Mouse (Mus musculus) heart, embryonic 16.5 days (tissue): Measurements from ENCODE around the gene Lrrc1. TPM values are rescaled to one million over a fixed set of nuclear protein-coding genes. Genes with fewer than 3 reads are reported as not detected.

Experiments used
- ATAC-seq: fragments of 200-750 bp; cut with Nextera tagmentation; replicated peaks from 2 replicates; pipeline ENCODE4 v1.8.0; 2017; ENCODE audit warnings: moderate number of reproducible peaks; ENCODE audit not compliant: insufficient read depth, low FRiP score; ENCODE audit errors: extremely low read depth
- H3K27ac ChIP-seq: fragments of 300-500 bp; sonication (generic); 2 replicates; pipeline ENCODE4 v1.5.1; 2014; ENCODE audit warnings: mild to moderate bottlenecking, low read length, control low read depth, moderate library complexity
- H3K27me3 ChIP-seq: fragments of 300-500 bp; sonication (generic); 2 replicates; pipeline ENCODE4 v1.6.1; 2014; ENCODE audit warnings: low read length, mixed read lengths; ENCODE audit not compliant: control insufficient read depth, insufficient read depth
- H3K36me3 ChIP-seq: fragments of 300-500 bp; sonication (generic); 2 replicates; pipeline ENCODE4 v1.6.1; 2014; ENCODE audit not compliant: control insufficient read depth, insufficient read depth
- H3K4me1 ChIP-seq: fragments of 300-500 bp; sonication (generic); 2 replicates; pipeline ENCODE4 v1.6.1; 2014; ENCODE audit warnings: low read length, mixed read lengths; ENCODE audit not compliant: control insufficient read depth, insufficient read depth
- H3K4me2 ChIP-seq: fragments of 300-500 bp; sonication (generic); 2 replicates; pipeline ENCODE4 v1.6.1; 2014; ENCODE audit warnings: low read depth, mild to moderate bottlenecking, control low read depth, low read length
- H3K4me3 ChIP-seq: fragments of 300-500 bp; sonication (generic); 2 replicates; pipeline ENCODE4 v1.5.1; 2014; ENCODE audit warnings: mild to moderate bottlenecking, control low read depth, low read length
- H3K9ac ChIP-seq: fragments of 300-500 bp; sonication (generic); 2 replicates; pipeline ENCODE4 v1.6.1; 2014; ENCODE audit warnings: low read length, control low read depth
- H3K9me3 ChIP-seq: fragments of 300-500 bp; sonication (generic); replicated peaks from 2 replicates; pipeline ENCODE4 v1.6.1; 2016; ENCODE audit warnings: low read length; ENCODE audit not compliant: control insufficient read depth
- WGBS: fragments of 180-500 bp; shearing (Covaris S2); extraction: QIAGEN DNeasy Blood & Tissue Kit; methylation state at CpG from one replicate; pipeline ENCODE4 v1.1.7; 2014; 5-methylcytosine and 5-hydroxymethylcytosine counted together
- polyA plus RNA-seq: library from polyadenylated mRNA; unstranded; fragments of >200 nt; fragmentation: Nextera tagmentation; extraction: Ambion mirVana; gene quantifications from 2 replicates; pipeline ENCODE4 v1.2.1, GENCODE M21; 2015

Lrrc1 gene
- polyA plus RNA-seq, 1 experiment from 2014 or later: 23.6 TPM

DNA sequence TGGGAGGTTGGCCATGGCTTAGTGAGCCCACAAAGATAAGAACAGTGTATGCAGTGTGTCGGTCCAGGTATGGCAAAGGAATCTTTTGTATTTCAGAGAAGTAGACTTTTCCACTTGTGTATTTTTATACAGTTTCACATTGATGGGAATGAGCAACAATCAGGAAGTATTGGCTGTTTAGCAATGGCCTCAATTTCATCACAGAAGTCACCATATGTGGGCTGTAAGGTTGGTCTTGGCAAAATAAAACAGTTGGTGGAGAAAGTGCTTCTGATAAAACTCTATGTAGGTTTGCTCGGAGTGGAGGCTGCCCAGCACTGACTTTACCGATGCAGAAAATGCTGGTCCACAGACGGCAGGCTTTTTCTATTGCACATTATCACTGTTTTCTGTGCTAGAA is 140.2 kb downstream of the Lrrc1 start:
- no peak overlapping the region for H3K4me3 ChIP-seq
- ATAC-seq: no peak
- 63% methylated on average over 4 of the region's 4 CpGs for WGBS
- H3K27me3 ChIP-seq: no peaks in the 10 kb centered on the region
- no peak overlapping the region for H3K27ac ChIP-seq
- H3K9ac ChIP-seq: no peak overlapping the region
- H3K36me3 ChIP-seq: no peaks in the 10 kb centered on the region
- H3K4me2 ChIP-seq: no peak overlapping the region
- H3K4me1 ChIP-seq: no peaks in the 10 kb centered on the region
- H3K9me3 ChIP-seq: no peaks in the 10 kb centered on the region

DNA sequence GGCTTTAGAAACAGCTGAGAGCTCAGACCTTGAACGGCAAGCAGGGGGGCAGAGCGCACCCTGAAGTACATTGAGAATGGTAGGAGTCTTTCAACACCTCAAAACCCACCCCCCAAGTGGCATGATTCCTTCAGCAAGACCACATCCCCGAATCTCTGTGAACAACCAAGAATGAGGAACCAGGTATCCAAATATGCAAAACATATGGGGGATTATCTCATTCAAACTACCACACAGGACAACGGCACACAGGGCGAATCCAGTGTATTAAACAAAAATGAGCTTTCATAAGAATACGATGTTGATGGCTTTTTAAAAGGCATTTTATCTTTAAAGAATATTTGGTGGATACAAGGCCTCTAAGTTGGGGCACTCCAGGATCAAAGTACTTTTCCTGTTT is 140.7 kb downstream of the Lrrc1 start:
- ATAC-seq: no peak
- H3K27me3 ChIP-seq: no peaks in the 10 kb centered on the region
- no peaks in the 10 kb centered on the region for H3K36me3 ChIP-seq
- no peak overlapping the region for H3K4me3 ChIP-seq
- no peaks in the 10 kb centered on the region for H3K4me1 ChIP-seq
- H3K4me2 ChIP-seq: no peak overlapping the region
- no peak overlapping the region for H3K27ac ChIP-seq
- H3K9me3 ChIP-seq: no peaks in the 10 kb centered on the region
- 80% methylated on average over 6 of the region's 6 CpGs for WGBS
- H3K9ac ChIP-seq: no peak overlapping the region

DNA sequence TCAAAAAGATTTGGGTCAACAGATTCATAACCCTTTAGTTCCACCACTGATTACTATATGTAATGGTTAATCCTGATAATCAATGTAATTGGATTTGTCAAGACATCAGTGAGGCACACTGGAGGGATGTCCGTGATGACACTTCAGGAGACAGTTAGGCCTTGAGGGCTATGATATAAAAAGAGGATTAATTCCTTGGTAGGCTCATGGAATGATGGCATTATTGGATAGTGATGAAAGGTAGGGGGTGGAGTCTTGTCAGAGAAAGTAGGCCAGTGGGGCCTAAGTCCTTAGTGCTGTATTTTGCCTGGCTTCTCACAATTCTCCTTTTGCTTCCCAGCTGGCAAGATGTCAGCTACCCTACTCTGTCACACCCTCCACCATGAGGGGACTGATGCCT is 141.7 kb downstream of the Lrrc1 start:
- 95% methylated on average over 1 of the region's 1 CpGs for WGBS
- Histone ChIP-seq H3K36me3 (no peaks in the 10 kb centered on the region), H3K4me1 (no peaks in the 10 kb centered on the region), H3K9ac (no peak overlapping the region), H3K4me2 (no peak overlapping the region), H3K4me3 (no peak overlapping the region), H3K9me3 (no peaks in the 10 kb centered on the region), H3K27me3 (no peaks in the 10 kb centered on the region), H3K27ac (no peak overlapping the region)
- ATAC-seq: no peak

DNA sequence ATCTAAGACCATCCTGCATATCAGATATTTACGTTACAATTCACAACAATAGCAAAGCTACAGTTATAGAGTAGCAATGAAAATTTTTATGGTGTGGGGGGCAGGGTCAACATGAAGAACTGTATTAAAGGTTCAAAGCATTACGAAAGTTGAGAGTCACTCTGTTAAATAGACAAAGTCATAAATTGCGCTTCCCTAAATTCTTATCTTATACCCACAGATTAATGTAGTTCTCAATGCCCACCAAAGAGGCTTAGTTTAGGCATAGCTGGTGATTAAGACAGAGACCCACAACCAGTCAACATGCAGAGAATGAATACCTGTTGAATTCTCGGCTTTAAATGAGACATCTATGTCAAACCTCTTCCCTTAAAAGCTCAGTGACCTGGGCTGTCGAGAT is 144.9 kb downstream of the Lrrc1 start:
- no peaks in the 10 kb centered on the region for H3K4me1 ChIP-seq
- H3K4me3 ChIP-seq: no peak overlapping the region
- no peak overlapping the region for H3K27ac ChIP-seq
- H3K4me2 ChIP-seq: no peak overlapping the region
- no peaks in the 10 kb centered on the region for H3K36me3 ChIP-seq
- ATAC-seq: no peak
- no peaks in the 10 kb centered on the region for H3K9me3 ChIP-seq
- WGBS: 90% methylated on average over 5 of the region's 5 CpGs
- no peak overlapping the region for H3K9ac ChIP-seq
- H3K27me3 ChIP-seq: no peaks in the 10 kb centered on the region

DNA sequence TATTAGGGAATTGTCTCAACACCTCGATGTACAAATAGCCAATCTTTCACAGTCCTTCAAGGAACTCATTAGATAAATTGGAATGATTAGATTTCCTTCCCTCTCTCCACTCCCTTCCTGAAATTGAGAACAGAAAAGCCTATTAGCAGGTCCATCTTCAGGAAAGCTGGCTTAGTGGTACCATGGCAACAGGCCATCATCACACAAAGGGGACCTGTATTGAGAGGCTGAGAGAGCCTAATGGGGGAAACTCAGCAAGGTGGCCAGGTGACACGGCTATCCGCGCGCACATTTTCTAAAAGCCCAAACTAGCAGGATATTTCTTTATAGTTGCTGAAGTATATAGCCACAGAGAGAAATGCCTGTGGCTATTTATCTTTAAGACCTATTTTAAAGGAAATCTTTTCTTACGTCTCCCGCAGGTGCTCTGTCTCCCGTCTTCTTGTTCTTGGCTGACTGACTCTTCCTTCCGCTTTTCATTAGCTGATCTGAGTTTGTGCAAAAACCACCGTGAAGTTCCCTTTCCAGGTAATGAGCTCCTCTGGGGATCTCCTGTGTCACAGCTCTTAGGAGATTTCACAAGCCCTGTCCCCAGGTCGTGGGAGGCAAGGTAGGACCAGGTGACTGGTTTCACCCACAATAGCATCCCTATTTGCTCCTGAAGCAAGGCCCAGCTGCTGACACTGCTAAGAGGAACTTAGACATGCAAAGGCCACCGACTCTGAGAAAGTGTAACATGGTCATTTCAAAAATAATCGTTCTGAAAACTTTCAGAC is 145.6 kb downstream of the Lrrc1 start:
- no peaks in the 10 kb centered on the region for H3K4me1 ChIP-seq
- H3K4me2 ChIP-seq: no peak overlapping the region
- ATAC-seq: no peak
- no peaks in the 10 kb centered on the region for H3K36me3 ChIP-seq
- WGBS: 71% methylated on average over 13 of the region's 13 CpGs
- H3K27ac ChIP-seq: no peak overlapping the region
- no peaks in the 10 kb centered on the region for H3K9me3 ChIP-seq
- H3K9ac ChIP-seq: no peak overlapping the region
- H3K27me3 ChIP-seq: no peaks in the 10 kb centered on the region
- H3K4me3 ChIP-seq: no peak overlapping the region

DNA sequence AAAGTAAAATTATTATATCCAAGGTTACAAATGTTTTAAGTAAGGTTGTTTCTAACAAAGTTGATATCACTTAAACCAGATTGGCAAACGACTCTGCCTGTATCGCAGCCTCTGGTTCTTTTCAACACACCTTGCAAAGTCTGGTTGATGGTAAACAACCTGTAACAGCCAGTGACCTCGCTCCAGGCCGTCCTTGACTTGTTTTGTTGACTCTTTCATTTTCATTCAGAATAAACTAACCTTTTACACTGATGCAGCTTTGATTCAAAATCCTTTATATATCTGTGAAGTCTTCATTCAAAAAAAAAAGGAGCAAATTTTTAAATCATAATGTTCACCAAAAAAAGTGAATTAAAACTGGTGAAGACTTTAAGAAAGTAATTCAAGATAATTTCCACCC is 147.6 kb downstream of the Lrrc1 start:
- no peaks in the 10 kb centered on the region for H3K36me3 ChIP-seq
- no peak overlapping the region for H3K4me2 ChIP-seq
- WGBS: 62% methylated on average over 4 of the region's 4 CpGs
- no peaks in the 10 kb centered on the region for H3K27me3 ChIP-seq
- no peak overlapping the region for H3K9ac ChIP-seq
- no peak overlapping the region for H3K4me3 ChIP-seq
- H3K4me1 ChIP-seq: no peaks in the 10 kb centered on the region
- no peak overlapping the region for H3K27ac ChIP-seq
- no peaks in the 10 kb centered on the region for H3K9me3 ChIP-seq
- no peak for ATAC-seq

DNA sequence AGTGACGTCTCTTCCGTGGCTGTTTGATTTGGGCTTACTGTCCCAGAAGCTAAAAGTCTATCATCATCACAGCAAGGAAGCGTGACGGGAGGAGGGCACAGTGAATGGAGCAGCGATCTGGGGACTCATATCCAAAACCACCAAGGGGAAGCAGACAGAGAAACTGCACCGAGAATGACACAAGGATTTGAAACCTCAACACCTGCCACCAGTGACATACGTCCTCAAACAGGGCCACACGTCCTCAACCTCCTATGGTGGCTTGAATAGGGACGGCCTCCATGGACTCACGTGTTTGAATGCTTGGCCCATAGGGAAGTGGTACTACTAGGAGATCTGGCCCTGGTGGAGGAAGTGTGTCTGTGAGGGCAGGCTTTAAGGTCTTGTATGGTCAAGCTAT is 153.4 kb downstream of the Lrrc1 start:
- Histone ChIP-seq H3K27me3 (no peaks in the 10 kb centered on the region), H3K4me1 (no peaks in the 10 kb centered on the region; the same call in 1 of the 2 replicates), H3K9ac (no peak overlapping the region), H3K4me3 (no peak overlapping the region), H3K4me2 (no peak overlapping the region), H3K27ac (no peak overlapping the region), H3K9me3 (no peaks in the 10 kb centered on the region), H3K36me3 (no peaks in the 10 kb centered on the region)
- 84% methylated on average over 10 of the region's 10 CpGs for WGBS
- no peak for ATAC-seq

DNA sequence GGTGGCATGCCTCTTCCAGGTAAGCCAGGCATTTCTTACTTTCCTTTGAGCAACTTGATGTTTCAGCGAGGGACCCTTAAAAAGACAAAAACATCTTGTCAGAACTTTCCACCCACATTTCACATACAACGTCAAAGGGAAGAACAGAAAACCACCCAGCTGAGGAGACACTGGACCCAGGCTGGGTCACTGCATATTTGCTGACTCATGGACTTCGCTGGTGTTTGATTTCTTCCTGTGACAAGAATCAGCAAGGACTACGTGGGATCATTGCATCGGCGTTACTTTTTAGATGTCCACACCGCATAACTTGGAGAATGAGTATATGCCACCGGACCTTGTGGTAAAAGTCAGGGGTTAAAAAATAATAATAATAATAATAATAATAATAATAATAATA is 155.7 kb downstream of the Lrrc1 start:
- Histone ChIP-seq H3K27me3 (no peaks in the 10 kb centered on the region), H3K9me3 (no peaks in the 10 kb centered on the region), H3K27ac (no peak overlapping the region), H3K9ac (no peak overlapping the region), H3K4me3 (no peak overlapping the region), H3K36me3 (no peaks in the 10 kb centered on the region), H3K4me2 (no peak overlapping the region), H3K4me1 (peaks cover 8% of the 10 kb centered on the region)
- 78% methylated on average over 8 of the region's 8 CpGs for WGBS
- ATAC-seq: no peak

DNA sequence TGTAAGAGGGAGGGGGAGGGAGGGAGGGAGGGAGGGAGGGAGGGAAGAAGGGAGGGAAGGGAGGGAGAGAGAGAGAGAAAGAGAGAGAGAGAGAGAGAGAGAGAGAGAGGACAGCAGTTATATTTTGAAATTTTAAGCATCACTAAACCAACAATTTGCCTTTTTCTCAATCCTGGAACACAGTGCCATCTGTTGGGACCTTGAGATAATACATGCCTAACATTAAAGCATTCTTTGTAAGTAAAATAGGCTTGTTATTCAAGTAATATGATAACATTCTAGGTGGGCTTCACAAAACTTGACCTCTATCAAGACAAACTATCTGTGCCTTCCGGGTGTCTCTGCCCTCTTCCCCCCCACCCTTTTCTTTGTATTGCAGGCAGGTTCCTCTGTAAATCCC is 157.9 kb downstream of the Lrrc1 start:
- no peak overlapping the region for H3K4me3 ChIP-seq
- no peak for ATAC-seq
- peaks cover 8% of the 10 kb centered on the region for H3K4me1 ChIP-seq
- H3K9me3 ChIP-seq: no peaks in the 10 kb centered on the region
- no peak overlapping the region for H3K9ac ChIP-seq
- no peak overlapping the region for H3K4me2 ChIP-seq
- H3K27me3 ChIP-seq: no peaks in the 10 kb centered on the region
- H3K27ac ChIP-seq: no peak overlapping the region
- 30% methylated on average over 1 of the region's 1 CpGs for WGBS
- no peaks in the 10 kb centered on the region for H3K36me3 ChIP-seq
